Mouse (Mus musculus) v-Abl transformed pro-B cells (cell line): ENCODE measurements at regions not wholly inside any gene's neighbourhood (a gene's known extent, or its start where the extent isn't known, plus 50 kb on each side); places are given as distances from the start of the nearest gene placed in this dataset.

Experiments
- in situ Hi-C, 2 experiments: fragments of 400-800 bp; cut with MboI; formaldehyde crosslinking; loops; one replicate each; pipeline ENCODE4 v1.15.1; 2025; ENCODE audit not compliant: unreplicated experiment in 2 of 2

- in situ Hi-C loops, result loop anchor here (10.0 to 25.0 kb wide), 5 partner anchors 108 to 1992 kb away; no protein-coding TSS in a partner anchor
These were observed 288.8 kb upstream of the 4930550L24Rik start for GRCm38 (mm10) chrX:58620403-58620802.
